Mouse (Mus musculus) frontal cortex, adult 2 months (tissue): ENCODE measurements around the gene Nck2. TPM values are rescaled to one million over a fixed set of nuclear protein-coding genes. Genes with fewer than 3 reads are reported as not detected.

Experiments used
- DNase-seq, 2 experiments: peaks; one replicate each; pipeline ENCODE4 v3.0.0; 2022; ENCODE audit warnings: low spot score in 1 of 2; ENCODE audit errors: extremely low spot score in 1 of 2
- polyA plus RNA-seq: library from polyadenylated mRNA; depleted of rRNA; stranded (reverse); fragments of >200 nt; gene quantifications from 2 replicates; pipeline ENCODE4 v1.2.3, GENCODE M21; 2012

The Nck2 gene
- polyA plus RNA-seq, 1 experiment, result 31.8 TPM

DNA sequence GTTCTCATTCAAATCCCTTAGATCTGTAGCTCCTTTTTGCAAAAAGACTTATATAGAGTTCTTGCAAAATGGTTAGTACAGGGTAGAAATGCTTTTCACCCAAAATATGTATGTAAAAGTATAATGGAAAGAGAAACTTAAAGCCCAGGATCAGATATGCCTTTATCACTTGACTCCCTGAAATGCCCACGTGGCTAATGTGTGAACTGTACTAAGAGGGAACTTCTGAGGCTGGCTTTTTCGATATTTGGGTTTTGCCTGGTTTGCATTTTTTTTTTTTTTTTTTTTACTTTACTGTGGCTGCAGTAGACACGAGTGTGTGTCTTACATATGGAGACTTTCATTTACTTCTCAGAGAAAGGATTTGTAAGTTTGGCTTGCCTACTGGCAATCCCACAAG, 116.7 kb downstream of the Nck2 start:
- no peak for DNase-seq

DNA sequence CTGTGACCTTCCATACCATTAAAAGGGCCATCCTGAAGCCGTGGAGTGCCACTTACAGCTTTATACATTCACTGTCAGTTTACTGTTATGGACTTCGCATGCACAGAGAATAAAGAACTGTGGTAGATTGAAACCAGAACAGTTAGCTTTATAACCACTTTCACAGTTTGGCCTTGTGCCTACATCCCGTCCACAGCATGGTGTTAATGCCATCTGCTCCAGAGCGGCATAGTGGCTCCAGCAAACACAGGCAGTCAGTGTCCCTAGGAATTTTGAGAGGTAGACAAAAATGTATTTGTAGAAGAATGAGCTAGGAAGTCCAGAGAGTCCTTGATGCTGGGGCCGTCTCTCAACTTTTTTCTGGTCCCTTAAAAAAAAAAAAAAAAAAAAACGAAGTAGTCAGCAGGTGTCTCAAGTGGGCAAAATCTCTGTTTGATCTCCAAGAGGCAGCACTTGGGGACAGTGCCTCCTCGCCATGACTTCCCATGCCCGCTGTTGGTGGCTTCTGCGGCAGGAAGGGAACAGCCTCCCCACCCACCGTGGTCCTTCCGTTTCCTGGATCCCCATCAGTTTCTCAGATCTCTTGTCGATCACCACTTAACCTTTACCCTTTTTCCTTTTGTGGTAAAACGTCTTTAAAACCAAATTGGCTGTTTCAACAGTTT, 117.8 kb downstream of the Nck2 start:
- DNase-seq, result peak in 1 of 2 experiments; percentile 43

DNA sequence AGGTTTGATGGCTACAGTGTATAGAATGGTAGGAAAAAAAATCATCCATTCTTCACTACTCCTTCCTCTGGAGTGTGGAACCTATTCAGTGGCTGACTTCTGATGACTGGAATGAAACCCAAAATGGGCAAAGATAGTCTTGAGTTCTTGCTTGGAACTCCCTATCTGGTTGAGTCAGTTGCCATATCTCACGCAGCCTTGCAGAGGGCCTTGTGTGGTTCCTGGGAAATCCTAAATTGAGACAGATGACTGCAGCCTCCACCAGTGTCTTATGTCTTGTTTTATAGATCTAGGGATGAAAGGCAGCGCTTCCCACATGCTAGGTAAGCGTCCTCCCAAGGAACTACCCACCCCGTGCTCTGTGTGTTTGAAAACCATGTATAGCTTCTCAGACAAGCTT, 120.9 kb downstream of the Nck2 start:
- no peak for DNase-seq

DNA sequence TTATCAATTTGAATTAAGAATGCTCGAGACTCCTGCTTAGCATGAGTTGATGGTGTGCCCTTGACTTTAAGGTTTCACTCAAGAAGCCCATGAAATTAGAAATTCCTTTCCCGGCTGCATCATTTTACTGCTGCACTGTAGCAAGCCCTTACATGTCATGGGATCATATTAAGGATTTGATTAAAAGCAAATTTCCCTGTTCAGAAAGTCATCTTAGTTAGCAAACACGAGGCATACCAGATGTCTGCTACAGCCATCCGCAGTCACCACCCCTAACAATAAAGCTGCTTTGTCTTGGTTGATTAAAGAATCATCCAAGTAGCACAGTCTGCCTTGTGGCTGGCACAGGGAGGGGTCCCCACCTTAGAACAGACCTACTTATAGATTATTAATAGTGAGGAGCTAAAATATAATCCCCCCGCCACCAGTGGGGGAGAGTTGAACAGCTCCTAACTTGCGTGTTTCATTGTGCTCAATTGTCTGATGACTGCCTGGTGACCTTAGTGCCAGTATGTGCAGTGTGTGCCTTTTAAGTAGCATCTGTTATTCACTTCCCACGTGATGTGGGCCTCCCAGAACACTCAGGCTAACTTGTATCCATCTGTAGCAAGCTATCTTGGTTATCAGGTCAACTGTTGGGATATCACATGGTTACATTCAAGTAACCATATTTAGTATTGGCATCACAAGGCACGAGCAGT, 122.4 kb downstream of the Nck2 start:
- DNase-seq, result no peak

DNA sequence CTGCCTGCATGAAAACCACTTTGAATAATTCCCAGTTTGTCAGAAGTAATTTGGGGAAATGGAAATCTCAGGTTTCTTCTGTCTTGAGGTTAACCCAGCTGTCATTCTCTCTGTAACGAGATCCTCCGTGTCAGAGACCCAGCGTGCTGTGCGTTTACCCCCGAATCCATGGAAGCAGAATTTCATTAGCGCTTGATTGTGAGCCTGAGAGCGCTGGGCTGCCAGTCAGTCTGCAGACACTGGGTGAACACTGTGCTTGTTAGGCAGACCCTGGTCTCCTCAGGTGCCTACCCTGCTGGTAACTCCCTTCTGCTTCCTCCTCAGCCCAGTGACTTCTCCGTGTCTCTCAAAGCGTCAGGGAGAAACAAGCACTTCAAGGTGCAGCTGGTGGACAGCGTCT, 124.4 kb downstream of the Nck2 start:
- no peak for DNase-seq

DNA sequence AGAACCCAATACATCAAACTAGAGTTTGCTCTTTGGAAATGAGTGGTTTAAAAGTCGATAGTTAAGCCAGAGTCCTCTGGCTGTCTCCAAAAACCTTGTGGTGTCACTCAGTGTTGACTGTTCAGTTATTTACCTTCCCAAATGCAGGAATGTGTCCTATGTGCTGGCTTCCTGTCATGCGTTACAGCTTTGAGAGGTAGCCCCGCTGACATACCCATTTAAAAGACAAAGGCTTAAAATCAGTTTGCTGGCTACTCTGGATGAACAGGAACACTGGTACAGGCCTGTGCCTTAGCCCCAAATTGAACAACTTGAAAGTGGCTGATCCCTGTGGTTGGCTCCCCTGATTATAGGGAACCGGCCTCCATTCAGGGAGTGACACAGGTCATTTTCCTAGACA, 126.7 kb downstream of the Nck2 start:
- DNase-seq, result no peak

DNA sequence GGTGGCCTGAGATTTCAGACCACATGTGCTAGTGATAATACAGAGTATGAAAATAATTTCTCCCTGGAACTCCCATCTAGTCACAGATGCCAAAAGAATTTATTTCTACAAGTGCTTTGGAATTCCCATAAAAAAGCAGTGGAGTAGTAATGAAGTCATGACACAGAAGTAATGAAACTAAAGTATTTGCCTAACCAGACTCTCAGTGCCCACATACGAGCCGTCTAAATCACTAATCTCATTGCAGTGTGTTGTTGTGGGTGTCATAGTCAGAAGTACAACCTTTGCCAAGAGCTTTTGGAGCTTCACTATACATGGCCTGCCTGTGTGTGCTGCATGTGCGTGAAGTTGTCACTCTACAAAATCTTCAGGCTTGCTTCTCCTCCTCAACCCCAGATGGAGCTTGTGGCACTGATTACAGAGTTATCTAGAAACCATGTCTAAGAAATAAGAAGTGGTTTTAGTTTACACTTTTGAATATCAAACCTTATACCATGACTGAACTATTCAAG, 130.5 kb downstream of the Nck2 start:
- DNase-seq, result no peak

DNA sequence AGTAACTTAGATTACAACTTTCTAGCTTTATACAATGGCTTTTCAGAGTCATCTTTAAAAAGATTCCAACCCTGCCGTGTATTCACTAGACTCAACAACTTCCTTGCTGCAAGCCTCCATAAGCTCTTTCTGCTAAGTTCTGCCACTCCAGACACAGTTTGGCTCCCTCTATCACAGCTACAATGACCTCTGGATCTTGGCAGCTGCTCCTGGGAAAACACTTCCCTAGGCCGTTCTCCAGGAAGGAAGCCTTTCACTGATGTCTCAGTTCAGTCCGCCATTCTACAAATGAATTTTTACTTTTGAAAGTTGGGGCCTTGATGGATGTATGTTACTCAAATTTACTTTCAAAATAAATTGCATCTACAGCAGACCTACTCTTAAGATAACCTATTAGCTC, 133.0 kb downstream of the Nck2 start:
- no peak for DNase-seq

DNA sequence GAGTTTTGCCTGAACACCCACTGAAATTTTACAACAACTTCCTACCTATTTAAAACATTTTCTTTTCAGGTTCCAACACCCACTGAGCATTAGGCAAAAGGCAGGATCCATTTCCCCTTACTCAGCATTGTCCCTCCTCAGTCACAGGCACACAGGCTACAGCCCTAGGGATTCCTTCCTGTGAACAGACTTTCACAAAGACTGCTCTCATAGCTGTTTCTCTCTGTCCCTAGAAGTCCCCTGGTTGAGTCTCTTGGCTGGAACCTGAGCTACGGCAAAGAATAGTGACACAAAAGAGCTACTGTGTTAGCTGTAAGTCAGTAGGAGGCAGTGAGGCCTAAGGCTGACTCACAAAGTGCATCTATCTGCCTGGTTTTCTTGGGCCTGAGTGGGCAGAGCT, 139.2 kb downstream of the Nck2 start:
- DNase-seq, result peak; percentile 4 to 22

DNA sequence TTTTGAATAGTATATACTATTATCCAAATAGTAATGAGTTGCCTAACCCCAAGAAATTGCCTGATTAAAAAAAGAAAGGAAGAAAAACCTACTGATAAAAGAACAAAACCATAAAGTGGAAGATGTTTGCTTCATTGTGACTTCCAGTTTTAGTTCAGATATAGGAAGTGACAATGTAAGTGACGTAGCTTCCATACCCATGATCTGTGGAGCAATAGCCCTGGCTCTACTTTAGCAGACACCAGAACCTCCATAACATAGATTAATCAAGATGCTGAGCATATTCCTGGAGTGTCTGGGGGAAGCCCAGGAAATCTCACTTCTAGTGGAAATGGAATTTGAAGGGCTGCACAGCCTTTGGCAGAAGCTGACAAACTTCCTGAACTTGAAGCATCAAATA, 144.6 kb downstream of the Nck2 start:
- no peak for DNase-seq

DNA sequence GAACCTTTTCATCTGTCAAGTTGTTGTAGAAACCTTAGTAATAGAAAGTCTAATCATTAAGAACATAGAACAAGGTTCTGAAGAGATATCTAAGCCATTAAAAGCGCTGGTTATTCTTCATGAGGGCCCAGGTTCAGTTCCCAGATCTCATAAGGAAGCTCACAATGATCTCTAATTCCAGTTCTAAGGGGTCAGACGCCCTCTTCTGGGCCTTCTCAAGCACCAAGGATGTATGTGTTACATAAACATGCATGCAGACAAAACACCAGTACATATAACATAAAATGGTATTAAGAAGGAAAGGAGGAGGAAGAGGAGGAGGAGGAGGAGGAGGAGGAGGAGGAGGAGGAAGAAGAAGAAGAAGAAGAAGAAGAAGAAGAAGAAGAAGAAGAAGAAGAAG, 145.5 kb downstream of the Nck2 start:
- DNase-seq, result no peak

DNA sequence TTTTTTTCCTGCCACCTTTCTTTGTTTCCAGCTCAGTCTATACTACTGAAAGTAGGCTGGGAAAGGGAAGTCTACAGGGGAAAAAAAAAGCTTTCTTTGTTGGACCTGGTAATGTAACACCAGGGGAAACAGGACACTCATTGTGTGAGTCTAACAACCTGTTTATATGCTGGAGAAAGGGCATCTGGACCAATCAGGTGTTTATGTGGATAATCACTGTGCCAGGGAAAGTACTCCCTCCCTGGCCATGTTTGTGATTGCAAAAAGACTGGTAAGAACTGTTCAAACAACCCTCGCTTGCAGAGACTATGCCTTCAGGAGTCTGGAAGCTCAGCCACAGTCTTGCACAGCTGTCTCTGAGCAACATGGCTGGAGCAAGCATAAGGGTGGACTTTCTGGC, 146.3 kb downstream of the Nck2 start:
- peak in 1 of 2 experiments; percentile 5 for DNase-seq

DNA sequence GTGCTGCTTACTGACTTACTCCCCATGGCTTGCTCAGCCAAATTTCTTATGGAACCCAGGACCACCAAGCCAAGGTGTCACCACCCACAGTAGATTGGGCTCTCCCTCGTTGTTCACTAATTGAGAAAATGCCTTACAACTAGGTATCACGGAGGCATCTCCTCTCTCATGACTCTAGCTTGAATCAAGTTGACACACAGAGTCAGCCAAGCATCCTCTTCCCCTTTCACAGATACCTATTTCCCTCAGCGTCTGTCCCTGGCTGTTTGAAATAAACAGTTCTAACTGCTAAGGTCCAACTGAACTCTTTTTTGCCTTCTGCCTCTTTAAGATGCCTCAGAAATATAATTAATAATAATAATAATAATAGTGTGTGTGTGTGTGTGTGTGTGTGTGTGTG, 148.7 kb downstream of the Nck2 start:
- no peak for DNase-seq

DNA sequence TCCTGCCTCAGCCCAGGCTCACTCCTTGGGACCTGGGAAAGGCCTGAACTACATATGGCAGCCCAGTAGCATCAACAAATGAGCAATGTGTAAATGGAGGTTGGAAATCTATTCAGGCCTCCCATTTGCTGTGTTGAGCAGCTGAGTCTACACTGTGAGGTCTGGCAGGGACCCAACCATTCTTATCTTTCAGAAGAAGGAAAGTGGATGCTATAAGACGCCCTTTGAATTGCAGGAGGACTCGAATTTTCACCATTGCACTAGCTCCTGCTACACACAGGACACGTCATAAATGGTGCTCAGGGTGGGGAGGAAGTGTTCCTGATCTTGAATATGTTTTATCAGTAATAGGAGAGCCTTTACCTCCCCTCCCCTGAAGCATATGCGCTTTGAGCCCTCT, 150.4 kb downstream of the Nck2 start:
- DNase-seq, result no peak

DNA sequence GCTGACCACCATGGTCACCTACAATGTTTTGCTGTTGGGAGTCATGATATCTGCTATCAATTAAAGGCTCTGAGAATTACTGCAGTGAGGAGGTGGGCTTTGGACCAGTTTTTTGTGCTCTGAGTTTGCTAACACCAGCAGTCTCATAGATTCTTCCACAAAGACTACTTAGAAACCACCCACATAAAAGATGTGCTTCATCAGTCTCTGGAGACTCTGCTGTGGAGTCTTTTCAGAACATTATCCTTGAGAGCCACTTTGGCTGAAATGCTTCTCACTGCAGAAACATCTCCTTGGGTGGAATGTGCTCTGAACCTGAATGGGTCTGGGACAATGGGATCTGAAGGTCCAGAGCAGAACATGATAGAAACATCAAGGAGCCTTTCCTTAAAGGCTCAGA, 153.4 kb downstream of the Nck2 start:
- no peak for DNase-seq

DNA sequence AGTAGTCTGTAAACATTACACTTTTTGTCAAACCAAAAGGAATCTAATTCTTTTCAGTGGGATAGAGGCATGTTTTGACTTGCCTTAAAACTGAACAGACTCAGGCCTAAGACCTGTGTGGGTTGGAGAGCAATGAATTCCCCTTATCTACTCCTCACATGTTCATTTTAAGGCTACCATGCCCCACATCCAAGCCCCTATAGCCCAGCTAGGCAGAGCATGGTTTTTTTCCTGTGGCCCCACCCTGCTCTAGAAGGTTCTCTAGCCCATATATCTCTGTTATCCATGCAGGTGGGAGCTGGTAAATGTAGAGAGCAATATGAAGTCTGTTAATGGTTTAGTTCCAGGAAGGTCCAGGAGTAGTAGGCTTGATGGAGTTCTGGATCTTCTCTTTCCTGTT, 155.1 kb downstream of the Nck2 start:
- DNase-seq, result no peak

DNA sequence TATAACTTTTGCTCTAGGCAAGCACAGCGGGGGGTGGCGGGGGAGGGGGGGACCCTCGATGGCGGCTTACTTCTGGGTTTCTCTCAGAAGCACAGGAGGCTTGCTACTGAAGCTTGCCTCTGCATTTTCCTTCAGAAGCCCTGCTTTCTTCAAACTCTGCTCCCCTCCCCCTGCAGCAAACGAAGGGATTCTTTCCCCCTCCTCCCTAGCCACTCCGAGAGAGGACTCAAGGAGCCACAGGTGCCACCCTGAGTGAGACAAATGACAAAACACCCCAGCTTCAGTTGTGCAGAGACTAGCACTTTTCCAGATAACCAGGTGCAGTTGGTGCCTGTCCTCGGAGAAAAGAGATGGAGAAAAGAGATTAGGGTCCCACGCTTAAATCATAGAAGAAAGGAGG, 156.7 kb downstream of the Nck2 start:
- DNase-seq, result no peak

DNA sequence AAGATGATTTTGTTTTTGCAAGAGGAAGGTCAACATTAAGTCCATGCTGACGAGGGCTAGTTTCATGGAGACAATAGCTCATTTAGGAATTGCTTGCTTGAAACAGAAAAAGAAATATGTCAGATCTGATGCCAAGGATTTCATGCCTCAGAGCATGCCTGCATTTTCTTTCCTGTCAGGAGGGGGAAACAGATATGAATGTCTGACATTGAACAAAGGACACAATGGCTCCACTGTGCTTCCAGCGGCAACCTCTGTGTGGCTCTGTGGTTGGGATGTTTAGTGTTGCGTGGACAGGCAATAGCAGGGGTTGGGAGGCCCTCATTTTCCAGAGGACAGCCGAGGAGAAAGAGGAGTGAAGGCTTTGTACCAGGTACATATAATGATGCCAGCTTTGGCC, 171.6 kb downstream of the Nck2 start:
- no peak for DNase-seq
